ENCODE assay signal across 8 mouse cellular contexts in the genomic region with DNA sequence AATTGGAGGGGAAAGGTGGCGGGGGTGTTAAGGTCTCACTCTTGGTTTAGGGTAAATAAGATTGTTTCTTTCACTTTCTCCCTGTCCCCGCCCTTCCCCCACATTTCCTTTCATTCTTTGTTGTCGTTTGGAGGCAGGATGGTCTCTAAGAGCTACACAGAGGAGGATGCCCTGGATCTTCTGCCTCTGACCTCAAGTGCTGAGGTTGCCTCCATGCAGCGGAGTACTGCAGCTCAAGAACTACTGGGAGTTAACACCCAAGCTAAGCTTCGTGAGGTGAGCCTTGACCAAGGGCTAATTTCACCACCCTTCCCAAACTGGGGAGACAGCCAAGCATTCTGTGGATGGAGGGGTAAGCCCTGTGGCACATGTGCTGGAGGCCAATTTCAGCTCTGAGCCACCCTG. TPM values are rescaled to one million over a fixed set of nuclear protein-coding genes. Genes with fewer than 3 reads are reported as not detected.
DNase-seq lines count a peak whose midpoint lies in the region; ATAC-seq and TF ChIP-seq lines count a peak whose summit lies in the region.

No protein-coding gene starts in this region.

- intact Hi-C loops in left cerebral cortex, postnatal 36 days (cut with DNase I), result no loop called here

- no peak for TF ChIP-seq POLR2A in liver, adult 2 months (IDR thresholded peaks at IDR 0.05; ENCODE audit: extremely low read depth, insufficient read depth, low read length)
- TF ChIP-seq POLR2A in cerebellum, adult 2 months (IDR thresholded peaks at IDR 0.05; ENCODE audit: borderline replicate concordance, insufficient read depth, low read length), result no peak

- no peaks in the 10 kb centered on the region for H3K36me3 ChIP-seq in liver, adult 2 months (ENCODE audit: control insufficient read depth, insufficient read depth, low read length)
- H3K36me3 ChIP-seq in liver, embryonic 11.5 days (ENCODE audit: control insufficient read depth, insufficient read depth, low read length), result no peaks in the 10 kb centered on the region
- no peaks in the 10 kb centered on the region for H3K36me3 ChIP-seq in stomach, postnatal 0 days (ENCODE audit: control insufficient read depth, insufficient read depth, low read length)

- peak overlapping the region; percentile 59 for H3K4me2 ChIP-seq in liver, embryonic 11.5 days
- H3K4me2 ChIP-seq in stomach, postnatal 0 days (replicated peaks; ENCODE audit: low read depth), result no peak overlapping the region

- DNase-seq in liver, adult 2 months (ENCODE audit: extremely low read depth, low read depth, low spot score), result peak; percentile 71
- no peak for DNase-seq in liver
- peak; percentile 65 for DNase-seq in adipocyte (ENCODE audit: low spot score)
- DNase-seq in liver, embryonic 11.5 days (ENCODE audit: low spot score), result no peak
- no peak for DNase-seq in stomach, postnatal 0 days (ENCODE audit: low spot score)
- DNase-seq in cerebellum, adult 2 months, result no peak
- no peak for DNase-seq in left cerebral cortex, postnatal 36 days (ENCODE audit: low spot score in 2 of 2)

- H3K9ac ChIP-seq in liver, adult 2 months (ENCODE audit: low read depth, low read length), result no peak overlapping the region
- H3K9ac ChIP-seq in liver, embryonic 11.5 days (ENCODE audit: low read depth, low read length), result no peak overlapping the region
- no peak overlapping the region for H3K9ac ChIP-seq in stomach, postnatal 0 days (ENCODE audit: low read length)

- H3K27ac ChIP-seq in liver, adult 2 months (replicated peaks; ENCODE audit: insufficient read depth, low read depth, low read length), result peak overlapping the region; percentile 15
- peak overlapping the region; percentile 80; the same call in 1 of the 2 replicates for H3K27ac ChIP-seq in liver, embryonic 11.5 days (ENCODE audit: low read depth, low read length)
- peak overlapping the region; percentile 81 for H3K27ac ChIP-seq in stomach, postnatal 0 days (replicated peaks)
- no peak overlapping the region for H3K27ac ChIP-seq in cerebellum, adult 2 months (ENCODE audit: insufficient read depth, low read length)

- H3K9me3 ChIP-seq in liver, embryonic 11.5 days (ENCODE audit: control insufficient read depth, low read length), result no peaks in the 10 kb centered on the region
- H3K9me3 ChIP-seq in stomach, postnatal 0 days (ENCODE audit: control insufficient read depth, low read length), result no peaks in the 10 kb centered on the region

- ATAC-seq in liver, embryonic 11.5 days (replicated peaks; ENCODE audit: low FRiP score), result no peak
- no peak for ATAC-seq in stomach, postnatal 0 days (ENCODE audit: low FRiP score, low TSS enrichment)
- ATAC-seq in megakaryocyte-erythroid progenitor cell, adult 5-6 weeks (replicated peaks; ENCODE audit: low FRiP score, low TSS enrichment, poor library complexity, severe bottlenecking), result no peak

- 30% methylated on average over 5 of the region's 5 CpGs for WGBS in liver, adult 2 months
- WGBS in liver, embryonic 11.5 days, result 41% methylated on average over 5 of the region's 5 CpGs
- WGBS in stomach, postnatal 0 days, result 60% methylated on average over 5 of the region's 5 CpGs
- WGBS in cerebellum, adult 2 months, result 66% methylated on average over 5 of the region's 5 CpGs

- peaks cover 31% of the 10 kb centered on the region for H3K4me1 ChIP-seq in liver, adult 2 months (ENCODE audit: control insufficient read depth, insufficient read depth, low read length)
- peaks cover 65% of the 10 kb centered on the region for H3K4me1 ChIP-seq in liver, embryonic 11.5 days (replicated peaks; ENCODE audit: control insufficient read depth, insufficient read depth, low read length)
- H3K4me1 ChIP-seq in stomach, postnatal 0 days (replicated peaks; ENCODE audit: control insufficient read depth, insufficient read depth), result peaks cover 19% of the 10 kb centered on the region
- no peaks in the 10 kb centered on the region for H3K4me1 ChIP-seq in cerebellum, adult 2 months (ENCODE audit: control insufficient read depth, insufficient read depth, low read length)

- no peaks in the 10 kb centered on the region for H3K27me3 ChIP-seq in liver, adult 2 months (ENCODE audit: control insufficient read depth, insufficient read depth, low read length)
- H3K27me3 ChIP-seq in liver, embryonic 11.5 days (replicated peaks; ENCODE audit: control insufficient read depth, insufficient read depth, low read length), result no peaks in the 10 kb centered on the region
- no peaks in the 10 kb centered on the region for H3K27me3 ChIP-seq in stomach, postnatal 0 days (ENCODE audit: control insufficient read depth, insufficient read depth, low read length)
- H3K27me3 ChIP-seq in cerebellum, adult 2 months (ENCODE audit: control insufficient read depth, insufficient read depth, low read length), result no peaks in the 10 kb centered on the region

- peaks cover 8% of the 10 kb centered on the region; the same call in 1 of the 2 replicates for H3K79me2 ChIP-seq in liver, adult 2 months (ENCODE audit: control insufficient read depth, insufficient read depth, low read length)

- H3K4me3 ChIP-seq in liver, adult 2 months (ENCODE audit: insufficient read depth, low read depth, low read length), result no peak overlapping the region
- H3K4me3 ChIP-seq in liver, embryonic 11.5 days (ENCODE audit: low read depth, low read length), result no peak overlapping the region
- no peak overlapping the region for H3K4me3 ChIP-seq in stomach, postnatal 0 days (ENCODE audit: low read depth, low read length)
- H3K4me3 ChIP-seq in cerebellum, adult 2 months (replicated peaks; ENCODE audit: insufficient read depth, low read depth, low read length), result no peak overlapping the region

- no peak for TF ChIP-seq EP300 in stomach, postnatal 0 days (optimal IDR thresholded peaks at IDR 0.05)

- TF ChIP-seq CTCF in liver, adult 2 months (IDR thresholded peaks at IDR 0.05; ENCODE audit: low read depth, low read length), result no peak
- TF ChIP-seq CTCF in stomach, postnatal 0 days (IDR thresholded peaks at IDR 0.05; ENCODE audit: low read depth), result no peak
- no peak for TF ChIP-seq CTCF in cerebellum, adult 2 months (IDR thresholded peaks at IDR 0.05; ENCODE audit: borderline replicate concordance, insufficient read depth, low read depth, low read length)

RNA-seq across cellular contexts. Expression of gene Cd9, which starts 12.2 kb away (rescaled TPM):
- total RNA-seq in liver, adult 2 months (2014; rRNA removed), result 17.4 and 19.1 TPM in 2 replicates
- polyA plus RNA-seq in liver, adult 2 months (2012; rRNA removed), result 17.9 and 33.7 TPM in 2 replicates
- polyA plus RNA-seq in liver, embryonic 11.5 days (2014; fragmentation: Nextera tagmentation; extraction: Ambion mirVana), result 111 and 113 TPM in 2 replicates
- 487 and 500 TPM in 2 replicates for polyA plus RNA-seq in stomach, postnatal 0 days (2015; fragmentation: Nextera tagmentation; extraction: Ambion mirVana)
- polyA plus RNA-seq in cerebellum, adult 2 months (2012; rRNA removed), result 91.2 and 96.9 TPM in 2 replicates
- total RNA-seq in megakaryocyte-erythroid progenitor cell, adult 5-6 weeks (2014; fragmentation: Nextera tagmentation), result 9.5 and 11.8 TPM in 2 replicates
- 34.1 and 40.0 TPM in 2 replicates for total RNA-seq in megakaryocyte-erythroid progenitor cell, adult 5-6 weeks (2017)
- 10 to 100 TPM; 42.0 to 54.3 TPM for total RNA-seq in left cerebral cortex, postnatal 36 days (2021)

Comparison
In these comparisons a context has a peak if more than half of its experiments do, and no peak if none do; other contexts are left out.
1. DNase-seq: peak in liver, adult 2 months (single experiment) and adipocyte (single experiment); none in liver (single experiment), liver, embryonic 11.5 days (single experiment), stomach, postnatal 0 days (single experiment), cerebellum, adult 2 months (0 of 2) and left cerebral cortex, postnatal 36 days (0 of 2).